Mouse (Mus musculus) forebrain, embryonic 14.5 days (tissue): ENCODE data around the gene Ccdc33. TPM values are rescaled to one million over a fixed set of nuclear protein-coding genes. Genes with fewer than 3 reads are reported as not detected.
A peak's percentile ranks its signal among the peaks of the same experiment; 100 is the strongest.

Source experiments
- ATAC-seq: fragments of 200-750 bp; cut with Nextera tagmentation; 2 replicates; pipeline ENCODE4 v1.8.0; 2017; ENCODE audit warnings: mild to moderate bottlenecking, moderate library complexity
- DNase-seq: peaks from one replicate; pipeline ENCODE4 v3.0.0-alpha.2; 2015; ENCODE audit warnings: low spot score
- H3K27ac ChIP-seq: fragments of 300-500 bp; sonication (generic); 2 replicates; pipeline ENCODE4 v1.5.1; 2014; ENCODE audit warnings: low read depth, mild to moderate bottlenecking, control low read depth, low read length, moderate library complexity
- H3K27me3 ChIP-seq: fragments of 300-500 bp; sonication (generic); replicated peaks from 2 replicates; pipeline ENCODE4 v1.6.1; 2014; ENCODE audit warnings: low read length, control low read depth, mixed read lengths; ENCODE audit not compliant: control insufficient read depth, insufficient read depth
- H3K36me3 ChIP-seq: fragments of 300-500 bp; sonication (generic); 2 replicates; pipeline ENCODE4 v1.6.1; 2014; ENCODE audit warnings: low read length, control low read depth; ENCODE audit not compliant: control insufficient read depth, insufficient read depth
- H3K4me1 ChIP-seq: fragments of 300-500 bp; sonication (generic); 2 replicates; pipeline ENCODE4 v1.6.1; 2014; ENCODE audit warnings: antibody characterized with exemption, low read length, control low read depth; ENCODE audit not compliant: control insufficient read depth, insufficient read depth
- H3K4me2 ChIP-seq: fragments of 300-500 bp; sonication (generic); 2 replicates; pipeline ENCODE4 v1.6.1; 2014; ENCODE audit warnings: mild to moderate bottlenecking, control low read depth, low read length
- H3K4me3 ChIP-seq: fragments of 300-500 bp; sonication (generic); 2 replicates; pipeline ENCODE4 v1.5.1; 2014; ENCODE audit warnings: low read depth, low read length, control low read depth
- H3K9ac ChIP-seq: fragments of 300-500 bp; sonication (generic); 2 replicates; pipeline ENCODE4 v1.6.1; 2014; ENCODE audit warnings: mild to moderate bottlenecking, low read length, control low read depth, moderate library complexity
- H3K9me3 ChIP-seq: fragments of 300-500 bp; sonication (generic); replicated peaks from 2 replicates; pipeline ENCODE4 v1.6.1; 2016; ENCODE audit warnings: low read length, control low read depth, mixed read lengths; ENCODE audit not compliant: control insufficient read depth
- WGBS: fragments of 180-500 bp; shearing (Covaris S2); extraction: QIAGEN DNeasy Blood & Tissue Kit; methylation state at CpG from one replicate; pipeline ENCODE4 v1.1.7; 2014; 5-methylcytosine and 5-hydroxymethylcytosine counted together
- polyA plus RNA-seq: library from polyadenylated mRNA; unstranded; fragments of >200 nt; fragmentation: Nextera tagmentation; extraction: Ambion mirVana; gene quantifications from 2 replicates; pipeline ENCODE4 v1.2.1, GENCODE M21; 2014

Ccdc33 gene
- polyA plus RNA-seq = 0.48 and 1.1 TPM in 2 replicates

- no peaks in the 10 kb centered on the region for H3K9me3 ChIP-seq
- H3K27me3 ChIP-seq = no peaks in the 10 kb centered on the region
- no peak within 1 kb of the TSS for H3K9ac ChIP-seq
- no peaks in the 10 kb centered on the region for H3K36me3 ChIP-seq
- H3K27ac ChIP-seq = no peak within 1 kb of the TSS
- peaks cover 37% of the 10 kb centered on the region for H3K4me1 ChIP-seq
- ATAC-seq = no peak
- no peak for DNase-seq
- H3K4me3 ChIP-seq = no peak within 1 kb of the TSS
- H3K4me2 ChIP-seq = no peak within 1 kb of the TSS
- 10% methylated on average over 2 of the region's 2 CpGs for WGBS
Measured at GRCm38 (mm10) chr9:58118671-58119070, at the start of gene Ccdc33. Ccdc33 (minus strand) TSS chr9:58118823.

GRCm38 (mm10) chr9:58165779-58166178, 47.2 kb upstream of the Ccdc33 start:
- Histone ChIP-seq H3K36me3 (no peaks in the 10 kb centered on the region), H3K9me3 (no peaks in the 10 kb centered on the region), H3K27ac (no peak overlapping the region), H3K4me2 (no peak overlapping the region), H3K4me3 (no peak overlapping the region), H3K9ac (no peak overlapping the region), H3K27me3 (no peaks in the 10 kb centered on the region), H3K4me1 (0 out of 2 replicates have a peak, but pooled peaks cover 2% of the 10 kb centered on the region)
- WGBS = 88% methylated on average over 1 of the region's 1 CpGs
- no peak for ATAC-seq
- no peak for DNase-seq

- ATAC-seq (no peak), DNase-seq (no peak)
- peaks cover 9% of the 10 kb centered on the region for H3K4me1 ChIP-seq
- H3K9ac ChIP-seq = no peak overlapping the region
- no peak overlapping the region for H3K27ac ChIP-seq
- H3K4me2 ChIP-seq = no peak overlapping the region
- no peak overlapping the region for H3K4me3 ChIP-seq
- H3K9me3 ChIP-seq = no peaks in the 10 kb centered on the region
- H3K36me3 ChIP-seq = no peaks in the 10 kb centered on the region
- 80% methylated on average over 5 of the region's 5 CpGs for WGBS
- no peaks in the 10 kb centered on the region for H3K27me3 ChIP-seq
Measured at GRCm38 (mm10) chr9:58163146-58163545, 44.5 kb upstream of the Ccdc33 start.

- no peak overlapping the region for H3K27ac ChIP-seq
- H3K4me3 ChIP-seq = no peak overlapping the region
- ATAC-seq (no peak), DNase-seq (no peak)
- H3K4me1 ChIP-seq = peaks cover 9% of the 10 kb centered on the region
- H3K9me3 ChIP-seq = no peaks in the 10 kb centered on the region
- H3K36me3 ChIP-seq = no peaks in the 10 kb centered on the region
- no peak overlapping the region for H3K4me2 ChIP-seq
- 94% methylated on average over 3 of the region's 3 CpGs for WGBS
- no peak overlapping the region for H3K9ac ChIP-seq
- no peaks in the 10 kb centered on the region for H3K27me3 ChIP-seq
Measured at GRCm38 (mm10) chr9:58162173-58162572, 43.5 kb upstream of the Ccdc33 start.

- no peak overlapping the region for H3K27ac ChIP-seq
- no peaks in the 10 kb centered on the region for H3K36me3 ChIP-seq
- DNase-seq = no peak
- H3K27me3 ChIP-seq = no peaks in the 10 kb centered on the region
- ATAC-seq = no peak
- H3K9ac ChIP-seq = no peak overlapping the region
- peaks cover 11% of the 10 kb centered on the region for H3K4me1 ChIP-seq
- no peak overlapping the region for H3K4me3 ChIP-seq
- H3K9me3 ChIP-seq = no peaks in the 10 kb centered on the region
- no peak overlapping the region for H3K4me2 ChIP-seq
- 82% methylated on average over 5 of the region's 5 CpGs for WGBS
Measured at GRCm38 (mm10) chr9:58160315-58160714, 41.7 kb upstream of the Ccdc33 start.

- Histone ChIP-seq H3K4me3 (no peak overlapping the region), H3K27me3 (no peaks in the 10 kb centered on the region), H3K36me3 (no peaks in the 10 kb centered on the region), H3K4me1 (peaks cover 16% of the 10 kb centered on the region), H3K27ac (no peak overlapping the region), H3K9ac (no peak overlapping the region), H3K4me2 (no peak overlapping the region), H3K9me3 (no peaks in the 10 kb centered on the region)
- WGBS = 76% methylated on average over 4 of the region's 4 CpGs
- no peak for DNase-seq
- no peak for ATAC-seq
Measured at GRCm38 (mm10) chr9:58159855-58160254, 41.2 kb upstream of the Ccdc33 start.

GRCm38 (mm10) chr9:58158541-58159311, 40.1 kb upstream of the Ccdc33 start:
- DNase-seq = no peak
- ATAC-seq = no peak
- Histone ChIP-seq H3K27ac (peak overlapping the region; percentile 1; the same call in 1 of the 2 replicates), H3K9me3 (no peaks in the 10 kb centered on the region), H3K9ac (0 out of 2 replicates have a peak overlapping the region, but pooled peaks have one; percentile 0), H3K4me1 (peaks cover 16% of the 10 kb centered on the region), H3K27me3 (no peaks in the 10 kb centered on the region), H3K36me3 (no peaks in the 10 kb centered on the region), H3K4me2 (no peak overlapping the region), H3K4me3 (no peak overlapping the region)
- WGBS = 44% methylated on average over 7 of the region's 7 CpGs

GRCm38 (mm10) chr9:58157838-58158237, 39.2 kb upstream of the Ccdc33 start:
- peak overlapping the region; percentile 1; the same call in 1 of the 2 replicates for H3K27ac ChIP-seq
- H3K4me1 ChIP-seq = peaks cover 16% of the 10 kb centered on the region
- no peak overlapping the region for H3K9ac ChIP-seq
- DNase-seq (no peak), ATAC-seq (no peak)
- no peaks in the 10 kb centered on the region for H3K9me3 ChIP-seq
- H3K36me3 ChIP-seq = no peaks in the 10 kb centered on the region
- H3K4me2 ChIP-seq = no peak overlapping the region
- H3K4me3 ChIP-seq = no peak overlapping the region
- WGBS = 85% methylated on average over 13 of the region's 13 CpGs
- H3K27me3 ChIP-seq = no peaks in the 10 kb centered on the region

- Histone ChIP-seq H3K4me1 (peaks cover 16% of the 10 kb centered on the region), H3K36me3 (no peaks in the 10 kb centered on the region), H3K9me3 (no peaks in the 10 kb centered on the region), H3K27ac (no peak overlapping the region), H3K9ac (no peak overlapping the region), H3K4me2 (no peak overlapping the region), H3K4me3 (no peak overlapping the region), H3K27me3 (no peaks in the 10 kb centered on the region)
- no peak for ATAC-seq
- no peak for DNase-seq
- 91% methylated on average over 22 of the region's 22 CpGs for WGBS
Measured at GRCm38 (mm10) chr9:58156819-58157560, 38.4 kb upstream of the Ccdc33 start.
